Mouse (Mus musculus) embryonic stem cell, embryonic (primary cell): ENCODE measurements around the gene Mettl27.

ENCODE experiments used
- CTCF ChIA-PET, 4 experiments: fragments of 300-600 bp in 2 of 4; fragments of 350-600 bp in 2 of 4; sonication (Branson Sonifier 250); formaldehyde crosslinking; loops; one replicate each; lab custom pipeline; 2022; ENCODE audit warnings: inconsistent platforms in 2 of 4; lab: Charles Lee
- POLR2A ChIA-PET, 4 experiments: fragments of 300-600 bp in 2 of 4; fragments of 350-600 bp in 2 of 4; sonication (Branson Sonifier 250); formaldehyde crosslinking; loops; one replicate each; lab custom pipeline; 2022; ENCODE audit warnings: antibody characterized with exemption in 4 of 4, inconsistent platforms in 1 of 4; lab: Charles Lee

Gene Mettl27

DNA sequence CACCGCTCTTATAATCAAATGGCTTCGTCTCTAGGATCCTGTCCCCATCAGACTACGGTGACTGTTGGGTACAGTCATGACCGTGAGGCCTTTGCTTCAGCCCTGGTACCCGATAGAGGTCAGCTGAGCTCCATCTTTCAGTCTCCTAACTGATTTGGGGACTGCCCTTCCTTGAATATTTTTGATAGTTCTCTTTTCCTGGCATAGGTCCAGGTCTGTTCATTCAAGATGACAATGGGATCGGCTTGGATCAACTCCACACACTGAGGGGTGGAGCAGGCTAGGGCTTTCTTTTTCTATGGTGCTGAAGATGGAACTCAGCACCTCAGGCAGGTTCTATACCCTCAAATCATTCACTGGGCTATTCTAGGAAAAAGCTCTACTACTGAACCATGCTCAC lies 3.9 kb downstream of the Mettl27 start:
- ChIA-PET CTCF (interaction anchor here (0.7 to 8.2 kb wide), 8 partner anchors 11 to 99 kb away, joined by 3 to 161 read pairs (median 6); partner anchors contain the start of gene Cldn4 (in 1 of the 4)), POLR2A (interaction anchor here (0.5 to 25.0 kb wide), 21 partner anchors 8 to 473 kb away, joined by 3 to 1092 read pairs (median 11); partner anchors contain the start of genes Cldn4 (in 3 of the 4), Abhd11 (in 2 of the 4), Cldn3 (in 1 of the 4) and Stx1a (in 1 of the 4))

DNA sequence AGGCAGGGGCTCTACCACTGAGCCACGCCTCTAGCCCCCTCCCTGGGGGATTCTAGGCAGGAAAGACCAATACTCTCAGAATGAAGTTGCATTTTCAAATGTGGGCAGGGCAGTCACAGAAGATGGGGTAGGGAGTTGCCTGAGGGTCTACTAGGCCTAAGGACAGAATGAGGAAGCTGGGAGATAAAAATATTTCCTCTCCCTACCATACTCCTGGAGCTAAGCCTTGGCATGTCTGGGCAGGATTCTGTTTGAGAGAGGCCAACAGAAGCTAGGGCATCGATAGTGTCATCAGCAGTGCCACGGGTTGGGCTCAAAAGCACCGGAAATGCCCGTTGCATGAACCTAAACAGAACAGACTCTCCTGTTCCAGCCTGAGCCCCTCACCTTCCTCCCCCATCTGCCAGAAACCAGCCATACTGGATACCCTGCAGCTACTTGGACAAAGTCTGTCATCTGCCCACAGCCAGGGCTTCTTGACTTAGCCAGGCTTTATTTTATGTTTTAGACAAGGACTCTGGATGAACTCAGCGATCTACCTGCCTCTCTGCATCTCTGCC lies 4.5 kb downstream of the Mettl27 start:
- POLR2A ChIA-PET = interaction anchor here (0.5 to 25.0 kb wide), 22 partner anchors 8 to 474 kb away, joined by 3 to 1092 read pairs (median 10); partner anchors contain the start of genes Cldn4 (in 3 of the 4), Abhd11 (in 2 of the 4), Cldn3 (in 1 of the 4) and Stx1a (in 1 of the 4)
- CTCF ChIA-PET = interaction anchor here in 3 of 4 experiments (0.7 to 8.2 kb wide), 8 partner anchors 10 to 98 kb away, joined by 3 to 161 read pairs (median 6); partner anchors contain the start of genes Cldn4 (in 1 of the 3) and Tmem270 (in 1 of the 3)

DNA sequence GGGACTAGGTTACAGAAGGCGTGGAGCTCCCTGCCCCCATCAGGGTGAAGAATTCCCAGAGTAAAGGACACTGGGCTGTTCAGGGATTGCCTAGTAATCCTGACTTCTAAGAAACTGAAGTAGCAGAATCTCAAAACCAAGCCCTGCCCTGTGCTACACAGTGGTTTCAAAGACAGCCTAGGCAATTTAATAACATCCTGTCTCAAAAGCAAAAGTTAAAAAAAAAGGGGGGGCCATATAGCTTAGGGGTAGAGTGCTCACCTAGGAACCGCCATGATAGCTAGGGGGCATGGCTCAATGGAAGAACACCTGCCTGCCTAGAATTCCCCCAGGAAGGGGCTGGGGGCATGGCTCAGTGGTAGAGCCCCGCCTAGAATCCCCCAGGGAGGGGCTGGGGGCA lies 6.9 kb downstream of the Mettl27 start:
- POLR2A ChIA-PET = interaction anchor here (0.8 to 25.0 kb wide), 11 partner anchors 6 to 416 kb away, joined by 3 to 1092 read pairs (median 20); partner anchors contain the start of genes Abhd11 (in 1 of the 4), Cldn3 (in 1 of the 4) and Cldn4 (in 1 of the 4)

DNA sequence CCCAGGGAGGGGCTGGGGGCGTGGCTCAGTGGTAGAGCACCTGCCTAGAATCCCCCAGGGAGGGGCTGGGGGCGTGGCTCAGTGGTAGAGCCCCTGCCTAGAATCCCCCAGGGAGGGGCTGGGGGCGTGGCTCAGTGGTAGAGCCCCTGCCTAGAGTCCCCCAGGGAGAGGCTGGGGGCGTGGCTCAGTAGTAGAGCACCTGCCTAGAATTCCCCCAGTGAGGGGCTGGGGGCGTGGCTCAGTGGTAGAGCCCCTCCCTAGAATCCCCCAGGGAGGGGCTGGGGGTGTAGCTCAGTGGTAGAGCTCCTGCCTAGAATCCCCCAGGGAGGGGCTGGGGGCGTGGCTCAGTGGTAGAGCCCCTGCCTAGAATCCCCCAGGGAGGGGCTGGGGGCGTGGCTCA lies 7.4 kb downstream of the Mettl27 start:
- POLR2A ChIA-PET = interaction anchor here (0.6 to 25.0 kb wide), 14 partner anchors 6 to 70 kb away, joined by 3 to 1092 read pairs (median 6); partner anchors contain the start of genes Cldn3 (in 2 of the 4), Abhd11 (in 1 of the 4) and Cldn4 (in 1 of the 4)
- CTCF ChIA-PET = interaction anchor here in 2 of 4 experiments (0.6 to 1.3 kb wide), 3 partner anchors 26 to 357 kb away, joined by 3 to 6 read pairs (median 5); no protein-coding TSS in a partner anchor

More for the DNA sequence above, 6.9 kb downstream of the Mettl27 start:
- CTCF ChIA-PET = interaction anchor here in 3 of 4 experiments (0.6 to 2.9 kb wide), 4 partner anchors 26 to 357 kb away, joined by 3 to 9 read pairs (median 6); partner anchors contain the start of gene Tmem270 (in 1 of the 3)

DNA sequence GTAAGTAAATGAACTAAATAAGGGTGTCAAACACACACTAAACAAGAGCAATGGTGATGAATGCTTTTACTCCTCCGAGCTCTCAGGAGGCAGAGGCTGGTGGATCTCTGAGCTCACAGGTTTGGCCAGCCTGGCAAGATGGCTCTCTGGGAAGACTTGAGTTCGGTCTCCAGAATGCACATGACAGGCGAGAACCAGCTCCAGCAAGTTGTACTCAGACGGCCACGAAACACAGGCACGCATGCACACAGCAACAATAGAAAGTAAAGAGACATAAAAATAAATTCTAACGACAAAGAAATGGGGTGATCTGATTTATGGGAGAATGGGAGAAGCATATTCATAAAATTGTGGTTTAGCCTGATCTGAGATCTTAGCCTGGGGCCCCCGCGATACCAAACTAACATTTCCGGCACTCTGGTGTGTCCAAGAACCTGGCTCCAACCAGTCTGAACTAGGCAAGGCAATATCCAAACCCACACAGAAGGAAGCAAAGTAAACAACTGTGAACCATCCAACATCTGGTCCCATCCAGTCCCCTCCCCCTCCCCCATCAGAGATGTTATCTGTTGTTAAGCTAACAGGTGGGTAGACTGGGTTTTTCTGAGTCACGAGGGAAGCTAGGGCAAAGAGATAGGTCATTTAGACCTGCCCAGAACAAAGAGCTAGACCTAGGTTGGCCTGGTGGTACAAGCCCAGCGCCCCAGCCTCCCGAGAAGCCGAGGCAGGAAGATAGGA lies 9.5 kb downstream of the Mettl27 start:
- ChIA-PET CTCF (interaction anchor here (0.6 to 2.0 kb wide), 15 partner anchors 8 to 1767 kb away, joined by 3 to 11 read pairs (median 4); partner anchors contain the start of genes Mettl27 (in 2 of the 4) and Abhd11 (in 1 of the 4)), POLR2A (interaction anchor here (0.5 to 25.0 kb wide), 54 partner anchors 8 to 1016 kb away, joined by 3 to 1092 read pairs (median 6); partner anchors contain the start of genes Mettl27 (in 4 of the 4), Abhd11 (in 3 of the 4), Cldn3 (in 3 of the 4) and Cldn13 (in 1 of the 4))

DNA sequence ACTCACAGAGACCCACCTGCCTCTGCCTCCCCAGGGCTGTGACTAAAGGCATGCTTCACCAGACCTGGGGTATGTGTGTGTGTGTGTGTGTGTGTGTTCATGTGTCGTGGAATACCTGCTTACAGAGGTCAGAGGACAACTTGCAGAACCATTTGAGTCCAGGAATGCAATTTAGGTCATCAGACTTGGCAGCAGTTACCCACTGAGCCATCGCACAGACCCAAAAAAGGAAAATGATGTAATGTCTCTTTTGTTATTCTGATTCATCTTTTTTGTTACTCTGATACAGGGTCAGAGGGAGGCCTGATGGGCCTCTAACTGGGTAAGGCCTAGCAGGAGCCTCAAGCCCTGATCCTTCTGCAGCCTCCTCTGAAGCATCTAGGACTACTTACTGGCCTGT lies 10.6 kb downstream of the Mettl27 start:
- ChIA-PET POLR2A (interaction anchor here (0.9 to 25.0 kb wide), 20 partner anchors 9 to 360 kb away, joined by 3 to 1092 read pairs (median 13); partner anchors contain the start of genes Mettl27 (in 3 of the 4), Abhd11 (in 2 of the 4) and Cldn3 (in 2 of the 4)), CTCF (interaction anchor here in 2 of 4 experiments (0.6 to 1.6 kb wide), 2 partner anchors 23 to 956 kb away, joined by 4 to 10 read pairs; no protein-coding TSS in a partner anchor)

DNA sequence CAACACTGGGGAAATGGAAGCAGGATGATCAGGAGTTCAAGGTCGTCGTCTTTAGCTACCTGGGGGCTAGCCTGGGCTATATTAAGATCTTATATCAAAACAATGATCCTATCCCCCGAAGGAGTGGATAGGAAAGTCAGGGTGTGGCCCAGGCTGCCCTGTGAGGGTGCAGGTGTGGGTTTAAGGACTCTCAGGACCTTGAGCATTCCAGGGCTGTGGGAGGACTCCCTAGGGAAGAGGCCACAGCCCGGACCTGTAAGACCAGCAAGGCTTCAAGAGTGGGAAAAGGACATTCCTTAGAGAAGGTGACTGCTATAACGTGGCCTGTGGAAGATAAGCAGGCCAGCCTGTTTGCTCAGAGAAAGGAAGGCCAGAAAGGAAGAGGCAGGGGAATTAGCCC lies 12.0 kb downstream of the Mettl27 start:
- ChIA-PET CTCF (interaction anchor here in 3 of 4 experiments (0.6 to 2.8 kb wide), 9 partner anchors 11 to 37 kb away, joined by 3 to 17 read pairs (median 3); partner anchors contain the start of gene Mettl27 (in 1 of the 3)), POLR2A (interaction anchor here (0.6 to 25.0 kb wide), 33 partner anchors 7 to 943 kb away, joined by 3 to 1092 read pairs (median 8); partner anchors contain the start of genes Mettl27 (in 4 of the 4), Abhd11 (in 2 of the 4), Cldn3 (in 2 of the 4) and Hspb1 (in 1 of the 4))

DNA sequence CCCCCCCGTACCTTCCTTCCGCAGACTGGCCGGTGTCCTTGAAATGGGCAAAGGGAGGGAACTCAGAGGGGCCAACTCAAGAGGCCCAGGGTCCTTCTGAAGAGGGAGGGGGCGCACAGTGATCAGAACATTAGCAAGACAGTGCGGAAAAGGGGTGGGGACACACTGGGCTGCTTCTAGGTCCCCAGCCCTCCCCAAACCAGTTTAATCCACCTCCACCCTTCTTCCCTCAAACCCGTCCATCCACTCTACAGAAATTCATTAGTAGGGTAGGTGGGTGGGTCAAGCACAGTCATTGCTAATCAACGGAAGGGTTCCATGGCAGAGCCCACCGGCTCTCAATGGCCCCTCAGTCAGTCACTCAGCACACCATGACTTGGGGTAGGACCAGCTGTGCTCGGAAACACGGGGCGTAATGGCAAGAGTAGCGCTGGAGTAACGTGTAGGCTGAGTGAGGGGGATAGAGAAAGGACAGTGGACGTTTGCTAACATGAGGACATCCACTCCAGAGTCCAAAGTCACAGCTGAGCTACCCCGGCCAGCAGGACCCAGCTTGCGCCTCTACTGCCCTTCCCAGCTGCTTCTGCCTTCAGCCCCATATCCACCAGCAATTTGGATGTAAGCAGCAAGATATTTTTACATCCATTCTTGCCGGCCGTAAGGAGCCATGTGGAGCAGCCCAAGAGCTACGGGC lies 13.2 kb downstream of the Mettl27 start:
- CTCF ChIA-PET = interaction anchor here (0.6 to 2.8 kb wide), 7 partner anchors 12 to 1239 kb away, joined by 3 to 24 read pairs (median 7); partner anchors contain the start of gene Mettl27 (in 1 of the 4)
- POLR2A ChIA-PET = interaction anchor here (0.5 to 25.0 kb wide), 48 partner anchors 8 to 990 kb away, joined by 3 to 1092 read pairs (median 8); partner anchors contain the start of genes Mettl27 (in 4 of the 4), Abhd11 (in 3 of the 4), Cldn3 (in 3 of the 4) and Cldn13 (in 1 of the 4)

DNA sequence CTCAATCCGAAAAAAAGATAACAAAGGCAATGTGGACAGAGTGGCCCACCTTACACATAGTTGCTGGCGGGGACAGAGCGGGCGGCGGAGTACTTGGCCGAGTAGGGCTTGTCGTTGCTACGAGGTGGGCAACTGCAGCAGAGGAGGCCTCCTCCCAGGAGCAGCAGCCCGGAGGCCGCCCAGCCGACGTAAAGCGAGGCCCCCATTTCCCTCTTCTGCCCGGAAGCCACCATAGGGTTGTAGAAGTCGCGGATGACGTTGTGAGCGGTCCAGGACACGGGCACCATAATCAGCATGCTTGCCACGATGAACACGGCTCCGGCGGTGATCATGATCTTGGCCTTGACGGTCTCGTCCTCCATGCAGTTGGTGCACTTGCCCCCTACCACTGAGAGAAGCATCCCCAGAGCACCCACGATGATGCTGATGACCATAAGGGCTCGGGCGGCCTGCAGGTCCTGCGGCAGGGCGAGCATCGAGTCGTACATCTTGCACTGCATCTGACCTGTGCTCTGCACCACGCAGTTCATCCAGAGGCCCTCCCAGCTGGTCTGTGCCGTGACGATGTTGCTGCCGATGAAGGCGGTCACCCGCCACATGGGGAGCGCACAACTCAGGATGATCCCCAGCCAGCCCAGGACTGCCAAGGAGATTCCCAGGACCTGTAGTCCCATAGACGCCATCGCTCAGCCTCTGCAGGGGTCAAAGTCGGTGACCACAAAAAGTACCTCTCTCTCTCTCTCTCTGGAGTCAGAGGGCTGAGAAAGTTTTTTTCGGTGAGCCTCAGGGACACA lies 14.1 kb downstream of the Mettl27 start:
- ChIA-PET CTCF (interaction anchor here in 3 of 4 experiments (0.6 to 2.8 kb wide), 17 partner anchors 9 to 1238 kb away, joined by 3 to 24 read pairs (median 4); partner anchors contain the start of genes Mettl27 (in 2 of the 3) and Cldn3 (in 1 of the 3)), POLR2A (interaction anchor here (0.5 to 25.0 kb wide), 80 partner anchors 7 to 1016 kb away, joined by 3 to 1092 read pairs (median 5); partner anchors contain the start of genes Cldn3 (in 4 of the 4), Mettl27 (in 4 of the 4), Abhd11 (in 3 of the 4) and Cldn13 (in 2 of the 4))

DNA sequence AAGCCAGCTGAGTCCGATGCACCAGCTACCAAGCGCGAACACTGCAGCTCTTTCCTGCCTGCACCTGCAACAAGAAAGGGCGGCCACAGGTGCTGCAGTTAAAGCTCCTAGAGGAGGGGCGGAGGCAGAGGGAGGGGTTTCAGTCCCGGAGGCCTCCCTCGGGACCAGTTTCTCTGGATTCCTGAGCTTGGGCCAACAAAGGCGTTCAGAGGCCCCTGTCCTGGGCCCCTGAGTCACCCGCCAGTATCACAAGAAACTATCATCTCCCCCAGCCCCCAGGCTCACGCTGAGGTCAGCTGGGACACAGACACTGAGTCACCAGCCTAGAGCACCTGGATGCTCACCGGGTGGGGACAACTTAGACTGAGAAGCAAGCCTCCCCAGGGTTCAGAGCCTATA lies 14.7 kb downstream of the Mettl27 start, which contains the start of gene Cldn4:
Gene Cldn4 (minus strand): TSS at position 78 of the 399 bp plus-strand sequence.
- ChIA-PET POLR2A (interaction anchor here (0.6 to 25.0 kb wide), 73 partner anchors 7 to 1015 kb away, joined by 3 to 1092 read pairs (median 5); partner anchors contain the start of genes Cldn3 (in 4 of the 4), Mettl27 (in 4 of the 4), Abhd11 (in 3 of the 4) and Cldn13 (in 2 of the 4)), CTCF (interaction anchor here (0.6 to 2.8 kb wide), 15 partner anchors 10 to 86 kb away, joined by 3 to 24 read pairs (median 4); partner anchors contain the start of genes Cldn3 (in 1 of the 4) and Mettl27 (in 1 of the 4))

DNA sequence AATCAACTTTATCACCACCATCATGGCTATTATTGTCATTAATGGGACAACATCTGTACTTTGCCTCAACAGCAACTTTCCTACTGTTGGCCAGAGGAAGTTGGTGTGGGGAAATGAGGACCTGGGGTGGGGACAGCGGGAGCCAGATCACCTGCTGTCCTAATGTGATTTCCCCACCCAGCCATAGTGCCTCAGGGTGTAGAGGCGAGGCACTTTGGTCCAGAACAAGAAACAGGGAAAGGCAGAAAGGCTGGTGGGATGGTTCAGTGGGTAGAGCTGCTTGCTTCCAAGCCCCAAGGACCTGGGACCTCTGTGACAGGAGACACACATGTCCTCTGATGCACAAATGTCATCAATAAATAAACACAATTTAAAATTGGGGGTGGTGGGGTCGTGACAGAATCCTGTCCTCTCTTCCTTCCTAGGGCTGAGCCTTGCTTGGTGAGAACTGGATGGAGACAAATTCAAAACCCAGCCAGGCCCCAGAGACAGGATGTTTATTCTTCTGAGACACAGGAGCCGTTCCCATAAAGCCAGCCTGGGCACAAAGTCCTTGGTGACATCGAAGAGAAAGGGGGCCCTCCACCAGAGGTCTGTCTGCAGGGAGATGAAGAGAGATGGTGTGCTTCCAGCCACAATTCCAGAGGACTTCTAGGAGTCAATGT lies 15.4 kb downstream of the Mettl27 start:
- CTCF ChIA-PET = interaction anchor here in 3 of 4 experiments (0.6 to 2.4 kb wide), 12 partner anchors 11 to 85 kb away, joined by 3 to 24 read pairs (median 4); partner anchors contain the start of gene Mettl27 (in 1 of the 3)
- POLR2A ChIA-PET = interaction anchor here (0.6 to 25.0 kb wide), 60 partner anchors 6 to 987 kb away, joined by 3 to 1092 read pairs (median 6); partner anchors contain the start of genes Cldn3 (in 4 of the 4), Mettl27 (in 4 of the 4), Abhd11 (in 3 of the 4) and Cldn13 (in 2 of the 4)

DNA sequence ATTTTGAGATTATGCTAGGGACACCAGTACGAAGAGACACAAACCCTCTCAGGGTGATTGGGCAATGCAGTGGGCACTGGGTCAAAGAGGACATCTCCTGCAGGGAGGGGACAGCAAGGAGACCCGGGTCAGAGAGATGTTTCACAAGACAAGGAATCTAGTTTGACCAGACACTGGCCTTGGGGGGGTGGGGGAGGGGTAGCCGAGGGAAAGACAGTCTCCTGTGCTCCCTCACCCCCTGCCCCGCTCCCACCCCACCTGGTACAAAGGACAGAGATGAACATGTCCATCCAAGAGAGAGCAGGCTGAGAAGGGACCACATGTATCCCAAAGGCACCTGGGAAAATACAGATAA lies 15.9 kb downstream of the Mettl27 start:
- ChIA-PET POLR2A (interaction anchor here in 3 of 4 experiments (1.0 to 25.0 kb wide), 21 partner anchors 11 to 221 kb away, joined by 3 to 1092 read pairs (median 22); partner anchors contain the start of genes Mettl27 (in 2 of the 3), Abhd11 (in 1 of the 3), Cldn3 (in 1 of the 3) and Cldn4 (in 1 of the 3)), CTCF (interaction anchor here in 1 of 4 experiments (0.9 to 1.7 kb wide), 3 partner anchors 15 to 18 kb away, joined by 4 to 14 read pairs (median 10); no protein-coding TSS in a partner anchor)

DNA sequence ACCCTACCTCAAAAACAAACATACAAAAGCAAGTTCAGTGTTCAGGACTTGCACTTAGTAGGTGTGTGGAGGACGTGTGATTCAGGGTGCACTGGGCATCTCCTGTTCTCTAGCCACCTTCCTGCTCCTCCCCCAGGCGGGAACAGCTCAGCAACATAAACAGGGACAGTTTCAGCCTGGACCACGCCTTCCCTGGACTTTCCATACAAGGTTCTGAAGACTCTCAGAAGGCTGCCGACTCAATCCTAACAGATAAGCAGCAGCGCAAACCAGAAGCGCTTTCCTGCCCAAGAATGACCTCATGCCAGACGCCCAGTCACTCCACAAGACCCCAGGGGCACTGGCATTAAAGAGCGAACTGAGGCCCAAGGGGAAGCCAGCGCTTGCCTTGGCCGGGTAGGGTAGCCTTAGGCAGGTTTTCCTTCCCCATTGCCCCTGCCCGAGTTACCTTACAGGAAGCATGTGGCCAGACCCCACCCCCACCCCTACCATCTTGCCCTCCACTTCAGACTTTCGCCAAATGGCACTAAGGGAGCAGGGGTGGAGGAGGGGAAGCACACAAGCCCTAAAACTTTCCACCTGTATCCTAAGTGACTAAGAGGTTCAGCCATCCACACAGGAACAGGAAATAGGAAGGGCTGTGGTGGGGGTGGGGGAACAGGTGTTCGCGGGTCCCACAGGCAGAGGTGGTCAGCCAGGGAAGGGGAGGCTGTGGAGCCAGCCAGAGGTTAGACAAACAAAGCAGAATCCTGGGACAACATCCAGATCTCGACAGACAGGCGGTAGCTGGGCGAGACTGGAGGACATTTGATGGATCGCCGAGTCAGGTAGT lies 19.1 kb downstream of the Mettl27 start:
- CTCF ChIA-PET = interaction anchor here in 3 of 4 experiments (0.5 to 5.1 kb wide), 6 partner anchors 10 to 503 kb away, joined by 3 to 19 read pairs (median 4); no protein-coding TSS in a partner anchor
- POLR2A ChIA-PET = interaction anchor here in 3 of 4 experiments (0.6 to 21.8 kb wide), 15 partner anchors 8 to 58 kb away, joined by 3 to 1092 read pairs (median 9); partner anchors contain the start of genes Mettl27 (in 3 of the 3), Cldn4 (in 2 of the 3), Abhd11 (in 1 of the 3) and Cldn3 (in 1 of the 3)
